Mouse (Mus musculus): ENCODE data around the gene Rrp1b.
"Not testable (repeated sequence)": the region's sequence is repeated elsewhere in the genome, so short reads cannot be mapped to it uniquely, and the experiment has no call there.

Gene Rrp1b

DNA sequence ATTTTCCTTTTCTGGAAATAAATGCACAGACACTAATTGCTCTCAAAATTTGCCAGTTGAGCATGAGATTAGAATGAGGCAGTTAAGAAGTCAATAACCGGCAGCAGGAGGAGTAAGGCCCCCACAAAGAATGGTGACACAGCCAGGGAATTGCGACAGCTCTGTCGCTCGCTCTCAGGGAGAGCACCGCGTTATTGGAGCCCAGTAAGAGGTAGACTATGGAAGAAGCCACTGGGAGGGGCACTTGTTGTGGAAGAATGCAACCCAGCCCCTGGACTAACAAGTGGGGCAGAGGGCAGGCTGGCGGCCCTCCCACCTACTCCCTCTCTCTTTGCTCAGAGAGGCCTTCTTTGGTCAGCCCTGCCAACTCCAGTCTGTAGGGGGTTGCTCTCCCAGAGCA, 4.2 kb upstream of the Rrp1b start:
- DNase-seq (ENCODE audit: low spot score), result no peak

DNA sequence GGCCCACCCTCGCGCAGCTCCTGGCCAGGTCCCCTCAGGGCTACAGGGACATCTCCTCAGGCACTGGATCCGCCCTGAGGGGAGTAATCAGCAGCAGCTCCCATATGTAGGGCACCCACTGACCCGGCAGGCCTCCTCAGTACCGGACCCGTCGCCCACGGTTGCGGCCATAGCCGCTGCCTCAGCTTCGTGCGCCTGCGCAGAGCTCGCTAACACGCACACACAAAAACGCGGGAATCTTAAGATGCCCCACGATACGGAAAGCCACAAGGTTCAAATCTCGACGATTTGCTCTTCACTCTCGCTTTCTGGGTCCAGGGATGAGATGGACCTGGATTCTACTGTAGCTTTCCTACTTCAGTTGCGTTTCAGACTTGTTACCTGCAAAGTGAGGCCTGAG, 1.6 kb upstream of the Rrp1b start:
- peak; percentile 51 for DNase-seq (ENCODE audit: low spot score)

DNA sequence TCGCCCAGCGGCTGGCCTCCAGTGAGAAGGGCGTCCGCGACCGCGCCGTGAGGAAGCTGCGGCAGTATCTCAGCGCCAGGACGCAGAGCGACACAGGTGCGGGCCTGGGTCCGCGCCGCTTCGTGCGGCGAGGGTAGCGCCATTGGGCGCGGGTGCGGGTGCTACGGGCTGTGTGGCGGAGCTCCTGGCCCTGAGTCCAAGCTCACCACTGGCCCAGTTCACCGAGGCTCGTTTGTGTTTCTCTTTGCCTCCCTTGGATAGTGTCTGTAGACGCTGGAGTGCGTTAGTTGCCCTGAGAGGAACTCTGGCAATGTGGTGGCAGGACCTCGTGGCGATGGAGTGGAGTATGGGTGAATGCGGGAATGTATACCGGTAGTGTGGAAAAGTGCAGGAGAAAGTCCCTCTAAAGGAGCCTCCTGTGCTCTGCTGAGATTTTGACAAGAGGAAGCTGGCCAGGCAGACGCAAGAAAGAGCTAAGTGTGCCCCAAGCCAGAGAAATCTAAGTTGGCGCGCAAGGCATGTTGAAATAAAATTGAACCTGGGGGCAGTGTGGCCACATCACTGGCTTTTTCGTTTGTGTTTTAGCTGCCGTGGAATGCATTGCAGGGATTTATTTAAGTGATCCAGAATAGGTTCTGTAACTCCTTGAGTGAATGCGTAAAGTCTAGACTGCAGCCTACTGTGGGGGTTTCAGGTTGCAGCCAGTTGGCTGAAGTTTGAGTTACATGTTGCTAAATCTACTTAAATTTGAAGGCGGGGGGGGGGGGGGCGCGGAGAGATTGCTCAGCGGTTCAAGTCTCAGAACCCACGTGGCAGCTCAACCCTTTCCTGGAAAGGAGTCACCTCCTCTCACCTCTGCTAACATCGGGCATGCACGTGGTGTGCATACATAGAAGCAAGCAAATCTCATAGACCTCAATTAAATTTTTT, 874 bp downstream of the Rrp1b start:
- no peak for DNase-seq (ENCODE audit: low spot score)

DNA sequence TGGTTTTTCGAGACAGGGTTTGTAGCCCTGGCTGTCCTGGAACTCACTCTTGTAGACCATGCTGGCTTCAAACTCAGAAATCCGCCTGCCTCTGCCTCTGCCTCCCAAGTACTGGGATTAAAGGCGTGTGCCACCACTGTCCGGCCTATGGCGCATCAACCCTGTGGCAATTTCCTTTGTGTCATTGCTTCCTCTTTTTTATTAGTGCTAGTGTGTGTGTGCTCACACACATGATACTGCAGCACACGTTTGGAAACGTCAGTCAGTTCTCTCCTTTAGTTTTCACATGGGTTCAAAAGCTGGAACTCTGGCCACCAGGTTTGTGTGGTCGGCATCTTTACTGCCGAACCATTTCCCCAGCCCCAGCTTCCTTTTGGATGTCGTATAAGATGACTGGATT, 4.4 kb downstream of the Rrp1b start:
- no peak for DNase-seq (ENCODE audit: low spot score)

DNA sequence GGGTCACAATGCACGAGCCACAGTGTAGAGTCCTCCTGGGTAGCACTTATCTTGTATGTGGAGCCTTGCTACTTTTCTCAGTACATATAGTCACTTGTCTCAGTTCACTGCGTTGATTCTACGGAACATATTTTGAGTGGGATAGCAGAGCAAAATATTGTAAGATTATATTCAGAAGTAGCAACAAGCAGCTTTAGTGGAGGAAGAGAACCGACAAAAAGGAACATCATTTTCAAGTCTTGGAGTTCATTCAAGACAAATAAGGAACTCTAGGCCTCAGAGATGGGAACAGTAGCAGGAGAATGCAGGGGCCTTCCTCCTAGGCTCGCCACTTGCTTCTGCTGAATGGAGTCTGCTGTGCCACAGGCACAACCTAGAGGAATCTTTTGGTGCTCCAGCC, 10.6 kb downstream of the Rrp1b start:
- DNase-seq (ENCODE audit: low spot score), result no peak

DNA sequence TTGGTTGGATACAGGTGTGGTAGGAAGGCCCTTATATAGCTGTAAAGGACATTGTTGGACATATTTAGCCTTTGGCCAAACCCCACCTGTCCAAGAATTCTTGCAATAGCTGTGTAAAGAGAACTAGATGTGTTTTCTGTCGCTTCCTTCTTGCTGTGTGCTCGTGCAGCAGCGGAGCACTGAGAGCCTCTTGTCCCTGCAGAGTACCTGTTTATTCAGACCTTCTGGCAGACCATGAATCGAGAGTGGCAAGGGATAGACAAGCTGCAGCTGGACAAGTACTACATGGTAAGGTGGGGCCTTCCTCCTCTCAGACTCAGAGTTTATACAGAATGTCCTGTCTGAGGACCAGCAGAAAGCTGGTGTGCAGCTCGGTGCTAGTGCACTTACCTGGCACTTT, 12.5 kb downstream of the Rrp1b start:
- DNase-seq (ENCODE audit: low spot score), result no peak

DNA sequence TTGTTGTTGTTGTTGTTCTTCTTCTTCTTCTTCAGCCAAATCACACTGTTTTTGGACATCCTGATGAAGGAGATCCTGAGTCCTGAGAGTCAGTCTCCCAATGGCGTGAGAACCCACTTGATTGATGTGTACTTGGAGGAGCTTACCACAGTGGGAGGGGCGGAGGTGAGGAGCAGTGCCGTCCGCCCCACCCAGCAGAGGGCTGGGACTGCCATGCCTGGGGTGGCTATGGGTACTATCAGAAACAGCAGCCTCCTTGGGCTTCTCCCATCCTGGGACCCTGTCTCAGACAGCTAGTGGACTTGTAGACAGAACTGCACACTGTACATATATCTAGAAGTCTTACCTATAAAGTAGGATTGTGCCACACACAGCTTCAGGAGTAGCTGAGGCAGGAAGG, 14.0 kb downstream of the Rrp1b start:
- no peak for DNase-seq (ENCODE audit: low spot score)

DNA sequence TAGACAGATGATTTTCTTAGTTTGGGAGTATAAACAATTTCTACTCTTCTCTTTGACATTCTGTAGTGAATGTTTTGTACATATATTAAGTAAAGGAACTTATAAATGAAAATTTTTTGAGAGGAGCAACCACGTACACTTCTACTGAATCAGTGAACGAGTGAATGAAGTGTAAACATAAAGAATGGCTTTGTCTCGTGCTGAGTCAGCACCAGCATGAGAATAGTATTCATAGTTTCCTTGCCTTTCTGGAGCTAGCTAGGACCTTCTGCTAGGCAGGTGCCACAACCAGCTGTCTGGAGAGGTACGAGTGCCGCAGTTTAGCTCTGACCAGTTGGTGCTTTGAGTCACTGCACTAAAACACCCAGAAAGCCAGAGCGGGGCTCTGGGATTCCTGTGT, 14.7 kb downstream of the Rrp1b start:
- no peak for DNase-seq (ENCODE audit: low spot score)

DNA sequence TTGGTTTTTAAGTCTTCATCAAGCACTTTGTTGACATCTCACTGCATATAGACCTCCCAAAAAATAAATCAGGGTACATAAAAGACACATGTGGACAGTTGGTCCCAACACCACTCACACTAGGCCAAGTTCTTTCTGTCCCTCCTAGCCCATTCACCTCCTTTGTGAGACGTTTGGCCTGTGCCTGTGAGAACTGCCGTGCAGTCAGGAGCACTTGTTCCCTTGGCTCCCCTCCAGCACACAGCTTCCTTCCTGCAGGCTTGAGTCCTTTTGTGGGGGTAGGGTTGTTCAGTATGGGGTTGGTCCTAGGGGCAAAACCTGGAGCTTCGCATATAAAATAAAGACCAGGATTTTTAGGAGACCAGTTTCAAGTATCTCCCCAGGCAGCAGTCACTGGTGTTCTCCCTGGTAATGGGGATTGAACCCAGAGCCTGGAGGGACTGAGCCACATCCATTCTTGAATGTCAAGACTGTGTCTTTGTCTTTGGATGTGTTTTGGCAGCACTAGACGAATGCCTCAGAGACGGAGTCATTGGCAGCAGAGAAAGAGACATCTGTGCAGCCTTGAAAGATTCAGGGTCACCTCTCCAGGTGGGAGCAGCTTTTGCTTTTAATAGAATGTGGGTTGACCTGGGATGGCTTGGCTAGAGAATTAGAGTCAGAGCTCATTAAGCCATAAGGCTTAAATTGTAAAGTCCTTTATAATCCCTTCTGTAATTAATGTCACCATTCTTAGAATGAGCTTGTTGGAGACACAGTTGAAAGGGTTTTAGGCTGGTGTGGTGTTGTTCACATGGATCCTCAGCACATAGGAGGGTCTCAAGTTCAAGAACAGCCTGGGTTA, 16.6 kb downstream of the Rrp1b start:
- no peak for DNase-seq (ENCODE audit: low spot score)

DNA sequence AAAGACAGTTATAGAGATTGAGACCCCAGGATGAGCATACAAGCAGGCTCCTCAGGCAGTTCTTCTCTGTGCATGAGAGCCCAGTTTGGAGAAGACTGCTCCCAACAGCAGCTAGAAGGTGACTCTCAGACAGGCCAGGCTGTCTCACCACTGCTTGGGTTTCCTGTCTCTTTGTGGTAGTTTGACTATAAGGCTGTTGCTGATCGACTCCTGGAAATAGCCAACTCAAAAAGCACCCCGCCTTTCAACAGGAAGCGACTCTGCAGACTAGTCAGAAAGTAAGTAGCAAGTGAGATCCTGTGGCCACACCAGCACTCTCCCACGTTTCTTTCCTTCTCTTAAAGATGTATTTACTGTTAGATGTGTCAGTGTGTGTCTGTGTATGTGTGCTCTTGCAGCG, 17.8 kb downstream of the Rrp1b start:
- DNase-seq (ENCODE audit: low spot score), result no peak

DNA sequence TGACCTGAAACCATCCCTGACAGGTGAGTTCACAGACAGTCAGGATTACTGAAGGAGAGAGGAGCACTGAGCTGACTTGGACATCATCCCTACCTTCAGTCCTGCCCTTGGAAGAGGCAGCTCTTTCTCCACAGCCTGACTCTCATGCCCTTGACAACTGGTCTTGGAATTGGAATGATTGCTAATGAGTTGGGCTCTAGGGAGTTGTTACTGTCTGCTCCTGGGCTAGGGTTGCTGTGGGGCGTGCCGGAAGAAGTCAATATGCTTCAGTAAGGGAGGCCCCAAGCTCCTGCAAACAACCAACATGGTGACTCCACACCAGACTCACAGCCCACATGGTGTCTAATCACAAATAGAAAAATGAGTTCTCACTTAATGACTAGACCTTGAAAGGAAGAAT, 21.9 kb downstream of the Rrp1b start:
- no peak for DNase-seq (ENCODE audit: low spot score)

DNA sequence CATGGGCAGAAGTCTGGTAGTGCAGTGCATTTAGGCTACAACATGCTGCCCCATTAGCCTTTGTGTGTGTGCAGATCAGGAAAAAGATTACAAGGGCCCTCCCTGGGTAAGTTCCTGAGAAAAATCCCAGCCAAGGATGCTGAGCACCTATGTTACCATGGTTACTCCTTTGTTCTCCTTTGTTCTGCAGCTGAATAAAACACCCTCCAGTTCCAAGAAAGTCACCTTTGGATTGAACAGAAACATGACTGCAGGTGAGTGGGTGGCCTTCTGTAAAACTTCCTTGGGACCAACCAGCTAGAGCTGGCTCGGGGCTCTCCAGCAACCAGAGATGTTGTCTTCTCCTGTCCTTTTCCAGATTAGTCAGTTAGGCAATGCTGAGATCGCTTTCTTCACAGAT, 23.2 kb downstream of the Rrp1b start:
- DNase-seq (ENCODE audit: low spot score), result no peak

DNA sequence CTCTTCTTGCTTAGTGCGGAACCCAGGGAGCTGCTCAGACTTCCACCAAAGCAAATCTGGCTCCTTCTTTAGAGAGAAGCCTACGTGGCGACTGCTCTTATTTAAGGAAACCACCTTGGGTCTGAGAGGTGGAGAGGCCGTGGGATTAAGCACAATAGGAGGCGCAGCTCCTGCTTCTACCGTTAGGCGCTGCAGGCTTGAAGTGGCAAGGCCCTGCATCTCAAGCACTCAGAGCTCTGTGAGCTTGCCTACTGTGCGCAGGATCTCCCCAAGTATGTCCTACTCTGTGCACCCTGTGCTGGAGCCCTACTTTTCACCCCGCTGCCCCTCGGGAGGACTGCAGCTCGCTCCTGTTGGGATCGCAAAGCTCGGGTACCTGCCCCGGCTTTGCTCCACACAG, 25.3 kb downstream of the Rrp1b start:
- DNase-seq (ENCODE audit: low spot score), result no peak

DNA sequence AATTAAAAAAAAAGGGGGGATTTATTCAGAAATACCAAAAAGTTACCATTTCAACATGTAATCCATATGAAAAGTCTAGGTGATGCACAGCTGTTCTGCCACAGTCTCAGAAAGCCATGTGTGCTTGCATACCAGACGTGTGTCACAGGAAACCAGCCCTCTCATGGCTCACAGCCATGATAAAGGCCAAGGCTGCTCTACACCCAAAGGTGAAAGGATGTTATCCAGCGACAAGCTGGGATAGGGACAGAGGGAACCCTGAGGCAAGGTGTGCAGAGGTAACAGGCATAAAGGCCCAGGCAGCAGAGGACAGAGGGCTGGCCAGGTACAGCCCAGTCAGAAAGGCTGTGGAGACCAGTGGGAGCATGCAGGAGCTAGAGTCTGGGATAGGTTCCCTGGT, 27.8 kb downstream of the Rrp1b start:
- no peak for DNase-seq (ENCODE audit: low spot score)

DNA sequence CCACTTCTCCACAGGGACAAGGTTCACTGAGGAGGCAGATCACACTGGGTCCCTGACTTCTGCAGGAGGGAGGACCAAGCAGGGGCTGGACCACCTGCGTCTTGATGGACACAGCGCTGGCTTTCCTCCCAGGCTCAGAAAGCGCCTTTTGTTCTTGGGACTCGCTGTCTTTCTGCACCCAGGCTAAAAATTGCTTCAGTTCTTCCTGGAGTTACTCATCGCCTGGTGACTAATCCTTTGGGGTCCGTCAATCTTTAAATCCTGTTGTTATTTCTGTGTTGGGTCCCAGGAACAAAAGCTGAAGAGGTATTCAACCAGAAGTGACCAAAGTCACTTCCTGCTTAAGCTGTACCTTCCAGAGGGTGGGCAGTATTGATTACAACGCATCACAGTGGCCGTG, 28.9 kb downstream of the Rrp1b start:
- DNase-seq (ENCODE audit: low spot score), result not testable (repeated sequence)

DNA sequence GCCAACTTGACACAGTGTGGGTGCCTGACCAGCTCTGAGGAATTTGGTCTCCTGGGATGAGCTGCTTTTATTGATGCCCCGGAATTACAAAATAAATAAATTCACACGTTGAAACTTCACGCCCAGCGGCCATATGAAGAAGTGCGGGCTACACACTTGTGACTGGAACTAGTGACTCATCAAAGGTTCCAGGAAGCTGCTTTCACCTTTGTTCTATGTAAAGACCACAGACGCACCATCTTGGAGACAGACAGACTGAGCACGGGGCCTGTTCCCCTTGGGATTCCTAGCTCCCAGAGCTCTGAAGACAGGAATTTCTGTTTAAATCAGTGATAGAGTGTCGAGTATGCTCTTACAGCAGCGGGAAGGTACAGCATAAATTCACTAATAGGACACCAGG, 31.6 kb downstream of the Rrp1b start:
- DNase-seq (ENCODE audit: low spot score), result no peak

DNA sequence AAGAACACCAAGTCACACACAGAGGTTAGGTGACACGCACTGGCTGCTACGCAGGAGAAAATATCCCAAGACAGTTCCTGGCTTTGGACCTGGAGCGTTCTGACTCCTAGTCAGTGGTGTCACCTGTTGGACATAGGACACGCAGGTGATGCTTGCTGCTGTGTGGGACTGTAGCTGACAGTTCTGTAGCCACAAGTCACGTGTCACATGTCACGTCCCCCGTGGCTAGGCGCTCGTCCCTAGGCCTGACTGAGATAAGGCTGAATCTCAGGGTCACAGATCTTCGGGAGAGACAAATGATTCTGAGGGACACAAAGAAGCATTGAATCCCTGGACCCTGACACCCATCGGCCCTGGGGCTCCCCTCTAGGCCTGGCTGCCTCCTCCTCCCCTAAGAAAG, 32.5 kb downstream of the Rrp1b start:
- DNase-seq (ENCODE audit: low spot score), result no peak

DNA sequence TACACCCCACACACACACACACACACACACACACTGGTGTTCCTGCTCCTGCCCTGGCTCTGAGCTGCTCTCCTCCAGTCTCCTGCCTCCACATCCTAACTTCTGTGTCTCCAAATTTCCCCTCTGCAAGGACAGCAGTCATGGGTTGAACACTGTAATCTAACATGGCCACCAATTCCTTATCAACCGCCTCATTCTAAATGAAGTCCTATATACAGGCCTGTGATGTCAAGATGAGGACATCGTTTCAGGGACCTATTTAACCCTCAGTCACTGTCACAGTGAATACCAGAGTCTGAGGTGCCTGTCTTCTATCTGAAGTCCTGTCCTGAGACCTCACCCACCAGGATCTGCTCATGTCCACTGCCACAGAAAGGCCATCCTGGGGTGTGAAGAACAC, 32.9 kb downstream of the Rrp1b start:
- no peak for DNase-seq (ENCODE audit: low spot score)

DNA sequence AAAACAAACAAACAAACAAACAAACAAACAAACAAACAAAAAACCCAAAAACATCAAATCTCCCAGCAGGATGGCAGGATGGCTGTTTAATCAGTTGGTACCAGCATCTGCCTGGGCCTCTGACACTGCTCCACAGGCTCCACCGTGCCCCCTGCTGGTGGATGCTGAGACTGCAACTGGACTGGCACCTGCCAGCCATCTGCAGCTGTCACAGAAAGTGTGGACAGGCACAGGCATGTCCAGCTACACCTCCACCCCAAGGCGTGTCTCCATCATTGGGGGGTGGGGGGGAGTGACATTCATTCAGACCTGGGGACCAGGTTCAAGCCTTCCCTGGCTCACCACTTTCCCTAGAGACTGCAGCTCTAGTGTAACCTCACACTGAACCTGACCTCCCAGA, 37.5 kb downstream of the Rrp1b start:
- DNase-seq (ENCODE audit: low spot score), result peak; percentile 94

DNA sequence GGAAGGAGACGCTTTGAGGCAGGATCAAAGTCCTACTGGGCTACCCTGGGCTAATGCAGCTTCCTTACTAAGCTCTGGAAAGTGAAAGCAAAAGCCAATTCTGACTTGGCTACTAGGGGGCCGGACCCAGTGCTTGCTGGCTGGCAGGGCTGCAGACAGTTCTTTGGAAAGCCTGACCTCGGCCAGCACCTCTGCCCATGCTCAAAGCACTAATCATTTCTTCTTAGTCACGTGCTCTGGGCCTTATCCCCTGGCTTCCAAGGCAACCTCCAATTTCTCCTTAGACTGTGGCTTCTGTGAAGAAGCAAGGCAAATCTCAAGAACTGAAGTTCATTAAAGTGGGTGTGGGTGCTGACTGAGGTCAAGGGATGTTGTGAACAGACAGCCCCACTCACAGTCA, 38.8 kb downstream of the Rrp1b start:
- DNase-seq (ENCODE audit: low spot score), result no peak

DNA sequence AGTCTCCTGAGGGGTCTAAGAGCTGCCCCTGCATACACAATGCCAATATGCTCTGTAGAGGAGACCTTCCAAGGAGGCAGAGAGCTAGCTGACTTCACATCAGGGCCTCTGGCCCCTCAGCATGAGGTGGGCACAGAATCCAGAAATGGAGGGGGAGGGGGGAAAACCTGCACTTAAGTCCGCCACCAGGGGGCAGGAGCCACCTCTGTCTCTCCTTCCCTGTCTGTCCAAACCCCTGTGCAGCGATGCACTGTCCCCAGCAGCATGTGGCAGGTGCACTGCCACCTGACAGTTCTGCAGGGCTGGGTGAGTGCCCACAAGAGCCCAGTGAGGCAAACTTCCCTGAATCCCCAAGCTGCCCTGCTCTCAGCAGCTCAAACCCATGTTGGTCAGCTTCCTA, 39.3 kb downstream of the Rrp1b start:
- peak; percentile 75 for DNase-seq (ENCODE audit: low spot score)

DNA sequence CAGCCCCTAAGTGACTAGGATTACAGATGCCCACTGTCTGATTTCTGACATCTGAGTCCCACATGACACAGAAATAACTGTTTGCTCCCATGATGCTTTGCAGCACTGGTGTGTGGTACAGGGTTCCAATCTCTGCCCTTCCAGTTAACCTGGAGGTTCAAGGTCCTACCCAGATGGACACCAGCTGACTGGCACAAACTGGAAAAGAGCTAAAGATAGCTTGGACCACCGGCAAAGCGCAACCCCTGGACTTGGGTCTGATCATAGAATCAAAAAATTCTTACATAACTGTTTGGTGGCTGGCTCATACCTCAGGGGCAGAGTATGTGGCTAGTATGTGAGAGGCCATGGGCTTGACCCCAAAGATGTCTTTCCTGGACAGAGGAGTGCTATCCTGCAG, 47.5 kb downstream of the Rrp1b start:
- no peak for DNase-seq (ENCODE audit: low spot score)

DNA sequence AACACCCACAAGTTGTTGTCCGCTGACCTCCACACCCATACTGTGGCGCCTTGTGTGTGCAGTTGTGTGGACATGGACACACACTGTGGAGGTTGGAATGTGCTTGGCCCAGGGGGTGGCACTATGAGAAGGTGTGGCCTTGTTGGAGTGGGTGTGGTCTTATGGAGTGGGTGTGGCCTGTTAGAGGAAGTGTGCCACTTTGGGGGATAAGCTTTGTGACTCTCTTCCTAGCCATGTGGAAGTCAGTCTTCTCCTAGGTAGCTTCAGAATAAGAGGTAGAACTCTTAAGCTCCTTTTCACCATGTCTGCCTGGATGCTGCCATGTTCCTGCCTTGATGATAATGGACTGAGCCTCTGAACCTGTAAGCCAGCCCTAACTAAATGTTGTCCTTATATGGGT, 51.2 kb downstream of the Rrp1b start:
- no peak for DNase-seq (ENCODE audit: low spot score)

DNA sequence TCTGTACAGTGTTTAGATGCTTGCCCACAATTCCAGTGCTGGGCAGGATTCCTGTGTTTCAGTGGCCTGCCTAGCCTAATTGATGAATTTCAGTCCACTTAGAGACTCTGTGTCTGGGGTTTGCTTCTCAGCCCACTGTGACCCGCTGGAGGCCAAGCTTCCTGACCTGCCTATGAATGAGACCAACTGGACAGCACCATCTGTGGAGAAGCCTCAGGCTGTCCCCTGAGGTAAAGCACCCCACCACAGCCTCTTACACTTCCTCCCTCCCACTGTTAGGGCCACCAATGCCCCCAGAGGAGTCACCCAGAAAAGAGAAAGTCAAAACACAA, 55.1 kb downstream of the Rrp1b start:
- no peak for DNase-seq (ENCODE audit: low spot score)
